Mouse (Mus musculus): Measurements from ENCODE around the gene Ntn1. TPM values are rescaled to one million over a fixed set of nuclear protein-coding genes. Genes with fewer than 3 reads are reported as not detected.

Gene Ntn1
- polyA plus RNA-seq, 1 experiment from 2014 or later = 1.7 TPM

DNA sequence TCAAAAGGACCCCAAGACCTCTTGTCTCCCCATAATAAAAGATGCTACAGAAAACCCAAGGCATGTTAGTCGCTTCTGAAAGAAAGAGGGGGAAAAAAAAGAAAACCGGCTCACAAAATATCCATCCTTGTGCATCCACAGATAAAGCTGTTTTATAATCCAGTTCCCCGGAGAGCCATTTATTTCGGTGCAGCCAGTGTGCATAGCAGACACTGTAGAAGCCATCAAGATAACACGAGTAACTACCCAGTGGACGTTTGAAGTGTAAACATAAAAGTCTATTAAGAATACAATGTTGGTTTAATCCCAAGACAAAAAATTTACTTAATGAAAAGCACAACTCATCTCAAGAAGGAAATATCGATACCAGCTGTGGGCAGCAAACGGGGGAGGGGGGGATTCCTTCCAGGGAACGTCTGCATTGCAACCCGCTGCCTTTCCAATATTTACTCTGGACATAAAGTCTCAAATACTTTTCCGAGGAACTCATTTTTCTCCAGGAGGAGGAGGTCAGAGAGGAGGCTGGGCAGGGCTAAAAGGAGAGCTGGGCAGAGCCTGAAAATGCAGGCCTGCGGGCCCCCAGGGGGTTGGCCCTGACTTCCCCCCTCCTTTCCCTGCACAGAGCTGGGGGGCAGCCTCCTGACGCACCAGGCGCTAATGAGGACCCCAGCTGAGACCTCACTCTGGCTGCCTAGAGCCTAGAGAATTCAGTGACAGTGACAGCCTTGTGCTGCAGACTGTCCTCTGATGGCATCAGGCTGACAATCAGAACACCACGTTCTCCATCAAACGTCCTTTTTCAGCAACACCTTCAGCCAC lies 21.5 kb downstream of the Ntn1 start:
- H3K4me3 ChIP-seq (ENCODE audit: low read length) = no peak overlapping the region
- WGBS = 11% methylated on average over 16 of the region's 16 CpGs
- no peaks in the 10 kb centered on the region for H3K9me3 ChIP-seq (ENCODE audit: control insufficient read depth, low read length)
- no peak overlapping the region for H3K4me2 ChIP-seq (ENCODE audit: low read depth, low read length)
- peaks cover 12% of the 10 kb centered on the region for H3K27me3 ChIP-seq (ENCODE audit: control insufficient read depth, insufficient read depth, low read depth, low read length)
- no peak overlapping the region for H3K27ac ChIP-seq (ENCODE audit: low read length)
- peaks cover 8% of the 10 kb centered on the region for H3K4me1 ChIP-seq (replicated peaks; ENCODE audit: control insufficient read depth, insufficient read depth, low read length)
- no peak overlapping the region for H3K9ac ChIP-seq (ENCODE audit: low read length)
- no peaks in the 10 kb centered on the region for H3K36me3 ChIP-seq (ENCODE audit: control insufficient read depth, insufficient read depth, low read length)
- ATAC-seq (ENCODE audit: low read depth) = peak; percentile 17; the same call in 1 of the 2 replicates

DNA sequence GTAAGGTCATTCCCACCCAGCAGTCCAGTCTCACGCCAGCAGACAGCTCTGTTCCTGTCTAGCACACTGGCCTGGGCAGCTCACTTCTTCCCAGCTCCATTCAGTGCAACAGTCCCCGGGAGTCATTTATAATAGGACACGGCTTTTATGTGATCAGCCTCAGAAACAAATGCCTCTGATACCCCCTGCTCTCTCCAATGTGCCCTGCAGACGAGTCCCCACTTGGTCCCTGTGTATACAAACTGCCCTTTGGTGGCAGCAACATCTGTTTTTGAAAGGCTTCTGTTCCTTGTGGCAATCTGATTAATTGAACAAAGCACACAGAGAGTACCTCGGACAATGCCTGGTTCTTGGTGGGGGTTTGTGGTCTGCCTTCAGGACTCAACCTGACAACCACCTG lies 22.2 kb downstream of the Ntn1 start:
- no peak for ATAC-seq (ENCODE audit: low read depth)
- no peak overlapping the region for H3K4me2 ChIP-seq (ENCODE audit: low read depth, low read length)
- peaks cover 7% of the 10 kb centered on the region for H3K27me3 ChIP-seq (ENCODE audit: control insufficient read depth, insufficient read depth, low read depth, low read length)
- H3K27ac ChIP-seq (ENCODE audit: low read length) = no peak overlapping the region
- H3K9me3 ChIP-seq (ENCODE audit: control insufficient read depth, low read length) = no peaks in the 10 kb centered on the region
- no peaks in the 10 kb centered on the region for H3K36me3 ChIP-seq (ENCODE audit: control insufficient read depth, insufficient read depth, low read length)
- WGBS = 33% methylated on average over 5 of the region's 5 CpGs
- peaks cover 8% of the 10 kb centered on the region for H3K4me1 ChIP-seq (replicated peaks; ENCODE audit: control insufficient read depth, insufficient read depth, low read length)
- H3K4me3 ChIP-seq (ENCODE audit: low read length) = no peak overlapping the region
- H3K9ac ChIP-seq (ENCODE audit: low read length) = no peak overlapping the region

DNA sequence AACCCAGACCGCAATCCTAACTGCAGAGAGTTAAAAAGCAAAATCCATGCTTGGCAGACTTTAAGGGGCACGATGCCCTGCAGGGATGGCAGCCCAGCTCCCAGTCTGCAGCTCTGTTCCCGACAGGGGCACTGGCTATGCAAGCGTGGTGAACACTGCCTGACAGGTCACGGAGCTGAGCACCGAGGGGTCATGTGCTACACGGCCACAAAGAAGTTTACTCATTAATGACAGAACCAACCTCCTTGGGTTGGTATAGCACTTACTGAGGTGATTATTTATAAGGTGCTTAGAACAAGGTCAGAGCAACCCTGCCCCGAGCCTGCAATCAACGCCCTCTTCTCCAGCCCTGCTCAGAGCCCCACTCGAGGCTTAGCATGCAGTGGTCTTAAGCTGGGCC lies 27.5 kb downstream of the Ntn1 start:
- Histone ChIP-seq H3K9me3 (ENCODE audit: control insufficient read depth, low read length) (no peaks in the 10 kb centered on the region), H3K9ac (ENCODE audit: low read length) (no peak overlapping the region), H3K27me3 (ENCODE audit: control insufficient read depth, insufficient read depth, low read depth, low read length) (no peaks in the 10 kb centered on the region), H3K4me2 (ENCODE audit: low read depth, low read length) (no peak overlapping the region), H3K4me1 (replicated peaks; ENCODE audit: control insufficient read depth, insufficient read depth, low read length) (no peaks in the 10 kb centered on the region), H3K36me3 (ENCODE audit: control insufficient read depth, insufficient read depth, low read length) (no peaks in the 10 kb centered on the region), H3K4me3 (ENCODE audit: low read length) (no peak overlapping the region), H3K27ac (ENCODE audit: low read length) (no peak overlapping the region)
- ATAC-seq (ENCODE audit: low read depth) = no peak
- 57% methylated on average over 10 of the region's 10 CpGs for WGBS

DNA sequence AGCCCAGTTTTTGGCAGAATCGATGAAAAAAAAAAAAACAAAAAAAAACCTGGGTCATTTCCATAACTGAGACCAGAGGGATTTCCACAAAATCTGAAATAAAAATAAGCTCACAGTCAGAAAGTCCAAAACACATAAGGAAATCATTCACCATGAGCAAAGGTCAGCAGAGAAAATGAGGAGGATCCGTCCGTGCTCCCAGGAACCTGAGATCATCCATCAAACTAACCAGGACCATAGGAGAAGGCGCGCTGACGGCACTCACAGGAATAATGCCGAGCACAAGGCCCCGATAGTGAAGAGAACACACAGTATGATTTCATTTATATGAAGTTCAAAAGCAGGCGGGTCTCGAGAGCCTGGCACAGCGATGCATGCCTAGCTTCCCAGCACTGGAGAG lies 29.0 kb downstream of the Ntn1 start:
- Histone ChIP-seq H3K27ac (ENCODE audit: low read length) (no peak overlapping the region), H3K4me1 (replicated peaks; ENCODE audit: control insufficient read depth, insufficient read depth, low read length) (no peaks in the 10 kb centered on the region), H3K9ac (ENCODE audit: low read length) (no peak overlapping the region), H3K4me2 (ENCODE audit: low read depth, low read length) (no peak overlapping the region), H3K9me3 (ENCODE audit: control insufficient read depth, low read length) (no peaks in the 10 kb centered on the region), H3K4me3 (ENCODE audit: low read length) (no peak overlapping the region), H3K27me3 (ENCODE audit: control insufficient read depth, insufficient read depth, low read depth, low read length) (no peaks in the 10 kb centered on the region), H3K36me3 (ENCODE audit: control insufficient read depth, insufficient read depth, low read length) (no peaks in the 10 kb centered on the region)
- no peak for ATAC-seq (ENCODE audit: low read depth)
- 58% methylated on average over 11 of the region's 11 CpGs for WGBS

DNA sequence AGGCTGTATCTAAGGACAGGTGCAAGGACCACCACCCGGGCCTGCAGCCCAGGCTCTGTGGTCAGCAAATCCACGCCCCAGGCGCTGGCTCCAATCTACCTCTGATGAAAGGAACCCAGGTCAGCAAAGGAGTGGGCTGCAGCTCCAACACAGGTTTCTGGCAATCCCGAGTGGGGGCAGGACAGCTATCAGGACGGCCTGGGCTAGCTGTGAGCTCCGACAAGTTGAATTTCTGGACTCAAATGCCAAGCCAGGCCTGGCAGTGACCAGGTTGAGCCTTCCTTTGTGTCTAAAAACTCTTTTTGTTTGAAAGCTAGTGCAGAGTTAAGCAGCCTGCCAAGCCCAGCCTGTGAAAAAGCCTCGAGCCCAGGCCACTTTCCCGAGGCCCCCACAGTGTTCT lies 43.7 kb downstream of the Ntn1 start:
- H3K27ac ChIP-seq (ENCODE audit: low read length) = no peak overlapping the region
- WGBS = 73% methylated on average over 8 of the region's 8 CpGs
- H3K4me1 ChIP-seq (replicated peaks; ENCODE audit: control insufficient read depth, insufficient read depth, low read length) = no peaks in the 10 kb centered on the region; the same call in 1 of the 2 replicates
- H3K9me3 ChIP-seq (ENCODE audit: control insufficient read depth, low read length) = no peaks in the 10 kb centered on the region
- ATAC-seq (ENCODE audit: low read depth) = no peak
- no peaks in the 10 kb centered on the region for H3K36me3 ChIP-seq (ENCODE audit: control insufficient read depth, insufficient read depth, low read length)
- no peak overlapping the region for H3K4me2 ChIP-seq (ENCODE audit: low read depth, low read length)
- no peak overlapping the region for H3K9ac ChIP-seq (ENCODE audit: low read length)
- H3K27me3 ChIP-seq (ENCODE audit: control insufficient read depth, insufficient read depth, low read depth, low read length) = no peaks in the 10 kb centered on the region
- no peak overlapping the region for H3K4me3 ChIP-seq (ENCODE audit: low read length)

DNA sequence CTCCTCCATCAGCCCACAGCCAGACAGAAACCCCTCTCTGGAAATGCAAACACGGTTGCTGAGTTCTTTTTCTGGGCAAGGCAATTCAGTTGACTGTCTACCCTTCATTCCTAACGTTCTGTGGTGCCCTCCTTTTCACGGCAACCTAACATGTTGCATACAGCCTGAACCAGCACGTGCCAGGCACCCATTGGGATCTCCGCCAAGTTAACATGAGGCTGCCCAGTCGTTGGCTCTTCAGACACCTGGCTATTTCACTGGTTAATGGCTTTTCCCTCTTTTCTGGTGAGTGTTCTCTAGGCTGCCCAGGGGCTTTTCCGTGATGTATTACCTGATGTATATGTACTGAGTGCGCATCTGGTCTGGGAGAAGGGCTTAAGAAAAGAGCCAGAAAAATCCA lies 45.1 kb downstream of the Ntn1 start:
- Histone ChIP-seq H3K4me2 (ENCODE audit: low read depth, low read length) (no peak overlapping the region), H3K9me3 (ENCODE audit: control insufficient read depth, low read length) (no peaks in the 10 kb centered on the region), H3K36me3 (ENCODE audit: control insufficient read depth, insufficient read depth, low read length) (no peaks in the 10 kb centered on the region), H3K27me3 (ENCODE audit: control insufficient read depth, insufficient read depth, low read depth, low read length) (no peaks in the 10 kb centered on the region), H3K4me3 (ENCODE audit: low read length) (no peak overlapping the region), H3K9ac (ENCODE audit: low read length) (no peak overlapping the region), H3K4me1 (replicated peaks; ENCODE audit: control insufficient read depth, insufficient read depth, low read length) (no peaks in the 10 kb centered on the region; the same call in 1 of the 2 replicates), H3K27ac (ENCODE audit: low read length) (no peak overlapping the region)
- no peak for ATAC-seq (ENCODE audit: low read depth)
- 53% methylated on average over 8 of the region's 8 CpGs for WGBS

DNA sequence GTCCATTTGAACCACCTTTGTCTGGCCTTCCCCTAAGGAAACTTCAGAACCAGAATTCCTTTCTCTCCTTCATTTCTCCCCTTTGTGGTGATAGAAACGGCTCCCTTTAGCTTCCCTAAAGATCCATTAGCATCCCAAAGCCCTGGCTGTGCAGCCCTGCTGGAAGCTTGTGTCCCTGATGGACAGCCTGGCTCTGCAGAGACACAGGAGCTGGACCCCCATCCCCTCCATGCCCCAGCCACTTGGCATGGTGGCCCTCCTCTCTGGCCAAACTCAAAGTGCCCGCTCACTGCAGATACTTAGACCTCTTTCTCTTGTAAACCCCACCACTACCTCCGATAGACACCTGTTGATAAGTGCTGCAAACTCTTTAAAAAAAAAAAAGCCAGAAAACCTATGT lies 45.8 kb downstream of the Ntn1 start:
- Histone ChIP-seq H3K27ac (ENCODE audit: low read length) (no peak overlapping the region), H3K9ac (ENCODE audit: low read length) (no peak overlapping the region), H3K27me3 (ENCODE audit: control insufficient read depth, insufficient read depth, low read depth, low read length) (no peaks in the 10 kb centered on the region), H3K4me1 (replicated peaks; ENCODE audit: control insufficient read depth, insufficient read depth, low read length) (no peaks in the 10 kb centered on the region; the same call in 1 of the 2 replicates), H3K36me3 (ENCODE audit: control insufficient read depth, insufficient read depth, low read length) (no peaks in the 10 kb centered on the region), H3K4me3 (ENCODE audit: low read length) (no peak overlapping the region), H3K4me2 (ENCODE audit: low read depth, low read length) (no peak overlapping the region), H3K9me3 (ENCODE audit: control insufficient read depth, low read length) (no peaks in the 10 kb centered on the region)
- ATAC-seq (ENCODE audit: low read depth) = no peak
- 80% methylated on average over 3 of the region's 3 CpGs for WGBS

DNA sequence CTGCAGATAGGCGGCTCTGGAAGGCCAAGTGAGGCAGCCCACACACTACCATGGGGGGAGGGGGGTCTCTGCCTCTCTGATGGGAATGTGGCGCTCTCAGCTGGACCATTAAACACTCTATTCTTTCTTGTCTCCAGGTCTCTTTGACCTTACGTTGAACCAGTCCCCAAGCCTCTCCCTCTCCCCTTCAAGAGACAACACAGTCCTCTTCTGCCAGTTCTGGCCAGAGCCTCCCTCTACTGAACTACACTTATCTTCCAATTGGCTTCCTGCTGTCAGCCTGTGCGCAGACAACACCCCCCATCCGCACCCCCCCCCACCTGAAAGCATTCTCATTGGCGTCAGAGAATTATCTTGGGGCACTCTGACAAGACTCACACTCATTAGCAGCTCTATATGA lies 48.4 kb downstream of the Ntn1 start:
- Histone ChIP-seq H3K4me3 (ENCODE audit: low read length) (no peak overlapping the region), H3K4me2 (ENCODE audit: low read depth, low read length) (no peak overlapping the region), H3K9ac (ENCODE audit: low read length) (no peak overlapping the region), H3K9me3 (ENCODE audit: control insufficient read depth, low read length) (no peaks in the 10 kb centered on the region), H3K27me3 (ENCODE audit: control insufficient read depth, insufficient read depth, low read depth, low read length) (no peaks in the 10 kb centered on the region), H3K36me3 (ENCODE audit: control insufficient read depth, insufficient read depth, low read length) (no peaks in the 10 kb centered on the region), H3K4me1 (replicated peaks; ENCODE audit: control insufficient read depth, insufficient read depth, low read length) (no peaks in the 10 kb centered on the region; the same call in 1 of the 2 replicates), H3K27ac (ENCODE audit: low read length) (no peak overlapping the region)
- no peak for ATAC-seq (ENCODE audit: low read depth)
- 39% methylated on average over 6 of the region's 6 CpGs for WGBS

DNA sequence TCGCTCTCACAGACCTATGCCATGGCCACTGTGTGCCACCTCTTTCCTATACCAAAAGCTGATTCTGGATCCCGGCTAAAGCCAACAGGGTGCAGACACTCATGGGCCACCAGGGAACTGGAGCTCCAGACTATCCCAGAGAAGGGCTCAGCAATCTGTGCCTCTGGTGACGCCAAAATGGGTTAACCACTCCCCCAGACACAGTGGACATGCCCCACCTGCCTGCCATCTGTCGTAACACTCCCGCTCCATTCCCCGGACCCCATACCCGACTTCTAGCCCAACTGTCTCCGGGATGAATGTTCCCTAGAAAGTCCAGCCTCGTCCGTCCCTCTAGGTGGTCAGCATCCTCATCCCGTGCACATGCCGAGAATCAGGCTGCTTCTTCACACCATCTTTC lies 51.8 kb downstream of the Ntn1 start:
- Histone ChIP-seq H3K27me3 (ENCODE audit: control insufficient read depth, insufficient read depth, low read depth, low read length) (no peaks in the 10 kb centered on the region), H3K27ac (ENCODE audit: low read length) (no peak overlapping the region), H3K4me1 (replicated peaks; ENCODE audit: control insufficient read depth, insufficient read depth, low read length) (peaks cover 6% of the 10 kb centered on the region; the same call in 1 of the 2 replicates), H3K4me3 (ENCODE audit: low read length) (no peak overlapping the region), H3K9me3 (ENCODE audit: control insufficient read depth, low read length) (no peaks in the 10 kb centered on the region), H3K9ac (ENCODE audit: low read length) (no peak overlapping the region), H3K4me2 (ENCODE audit: low read depth, low read length) (no peak overlapping the region), H3K36me3 (ENCODE audit: control insufficient read depth, insufficient read depth, low read length) (no peaks in the 10 kb centered on the region)
- 83% methylated on average over 12 of the region's 12 CpGs for WGBS
- ATAC-seq (ENCODE audit: low read depth) = no peak
